Mouse (Mus musculus) Patski (cell line): Measurements from ENCODE around the gene Kpna3. TPM values are rescaled to one million over a fixed set of nuclear protein-coding genes. Genes with fewer than 3 reads are reported as not detected.
"Not testable (repeated sequence)": the region's sequence is repeated elsewhere in the genome, so short reads cannot be mapped to it uniquely, and the experiment has no call there.

ENCODE experiments used
- ATAC-seq: fragments of 100-300 bp; one replicate; pipeline ENCODE4 v1.8.0; 2021
- CTCF ChIA-PET: fragments of 350-600 bp; sonication (Branson Sonifier 250); formaldehyde crosslinking; loops from one replicate; lab custom pipeline; 2022; ENCODE audit warnings: inconsistent platforms; lab: Charles Lee
- POLR2A ChIA-PET: fragments of 350-600 bp; sonication (Branson Sonifier 250); formaldehyde crosslinking; loops from one replicate; lab custom pipeline; 2022; ENCODE audit warnings: antibody characterized with exemption, inconsistent platforms; lab: Charles Lee
- DNase-seq: peaks from one replicate; pipeline ENCODE4 v3.0.0-alpha.2; 2011; ENCODE audit warnings: low read depth, low spot score
- H3K27me3 ChIP-seq: fragments of 371-371 bp; one replicate; pipeline ENCODE4 v1.5.1; 2021
- CTCF ChIP-seq: fragments of 100-300 bp; IDR thresholded peaks from one replicate; pipeline ENCODE4 v1.5.1; 2021
- in situ Hi-C: fragments of 300-500 bp; cut with MboI; formaldehyde crosslinking; loops from 3 replicates; pipeline ENCODE4 v1.11.1; 2018; ENCODE audit warnings: low pct_unique_long_range_greater_than_20kb, mixed read lengths
- polyA plus RNA-seq: library from polyadenylated mRNA; unstranded; gene quantifications from one replicate; pipeline ENCODE4 v1.2.3, GENCODE M21; 2021

Gene Kpna3
- polyA plus RNA-seq, 1 experiment from 2014 or later, result 37.7 TPM

DNA sequence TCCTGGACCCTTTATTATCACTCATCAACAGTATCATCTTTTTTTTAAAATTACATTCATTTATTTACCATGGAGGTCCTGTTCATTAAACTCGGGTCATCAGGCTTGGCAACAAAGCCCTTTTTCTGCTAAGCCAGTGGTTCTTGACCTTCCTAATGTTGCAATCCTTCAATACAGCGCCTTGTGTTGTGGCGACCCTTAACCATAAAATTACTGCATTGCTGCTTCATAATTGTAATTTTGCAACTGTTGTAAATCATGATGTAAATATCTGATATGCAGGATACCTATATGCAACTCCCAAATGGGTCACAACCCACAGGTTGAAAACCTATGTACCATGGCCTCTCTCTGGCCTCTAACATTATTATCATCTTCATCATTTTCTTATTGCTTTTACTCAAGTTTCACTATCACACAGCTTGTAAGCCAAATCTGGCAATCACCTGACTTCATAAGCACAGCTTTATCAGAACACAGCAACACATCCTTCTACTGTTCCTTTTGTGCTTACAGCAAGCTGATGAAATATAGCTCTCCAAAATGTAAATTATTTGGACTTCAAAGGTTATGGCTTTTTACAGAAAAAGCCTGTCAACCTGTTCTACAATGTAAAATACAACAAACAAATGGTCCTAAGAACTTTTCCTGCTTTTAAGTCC, 11.4 kb downstream of the Kpna3 start:
- no peak for DNase-seq
- ChIA-PET CTCF (interaction anchor here (1.1 to 2.2 kb wide), 3 partner anchors 10 to 16 kb away, joined by 3 to 8 read pairs (median 3); partner anchors contain the start of gene Kpna3), POLR2A (interaction anchor here (0.5 kb wide), 1 partner anchor 257 kb away, joined by 3 read pairs; no protein-coding TSS in a partner anchor)
- ATAC-seq, result no peak
- H3K27me3 ChIP-seq, result no peaks in the 10 kb centered on the region
- TF ChIP-seq CTCF, result no peak
- in situ Hi-C loops, result no loop called here

DNA sequence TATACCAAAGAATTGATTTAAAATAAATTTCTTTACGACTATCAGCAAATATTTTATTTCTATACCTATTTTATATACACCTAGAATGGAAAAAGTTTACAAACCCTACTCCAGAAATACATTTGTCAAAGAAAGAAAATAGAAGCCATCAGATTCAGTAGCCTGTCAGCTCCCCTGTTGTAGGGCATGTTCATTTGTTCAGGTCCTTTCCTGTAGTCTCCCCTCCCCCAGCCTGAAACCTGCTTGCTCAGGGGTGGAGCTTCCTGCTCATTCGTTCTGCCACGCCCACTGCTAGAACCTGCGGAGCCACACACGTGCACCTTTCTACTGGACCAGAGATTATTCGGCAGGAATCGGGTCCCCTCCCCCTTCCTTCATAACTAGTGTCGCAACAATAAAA, 12.6 kb downstream of the Kpna3 start:
- ATAC-seq, in situ Hi-C loops, H3K27me3 ChIP-seq, DNase-seq, POLR2A ChIA-PET: not testable (repeated sequence)
- CTCF ChIA-PET, result interaction anchor here (1.3 to 2.2 kb wide), 2 partner anchors 8 to 14 kb away, joined by 3 to 8 read pairs; no protein-coding TSS in a partner anchor

GRCm38 (mm10) chr14:61425080-61425665, 14.5 kb downstream of the Kpna3 start:
- TF ChIP-seq CTCF, result no peak
- ChIA-PET CTCF (interaction anchor here (1.2 to 1.4 kb wide), 3 partner anchors 8 to 14 kb away, joined by 3 to 5 read pairs (median 3); no protein-coding TSS in a partner anchor), POLR2A (no interaction called here)
- ATAC-seq, result no peak
- in situ Hi-C loops, result no loop called here
- no peak for DNase-seq
- no peaks in the 10 kb centered on the region for H3K27me3 ChIP-seq

GRCm38 (mm10) chr14:61415719-61416118, 24.0 kb downstream of the Kpna3 start:
- no peak for TF ChIP-seq CTCF
- POLR2A ChIA-PET, result no interaction called here
- in situ Hi-C loops, result no loop called here
- H3K27me3 ChIP-seq, result no peaks in the 10 kb centered on the region
- DNase-seq, result no peak
- ATAC-seq, result no peak
- CTCF ChIA-PET, result no interaction called here

GRCm38 (mm10) chr14:61415311-61415710, 24.4 kb downstream of the Kpna3 start:
- ATAC-seq (no peak), DNase-seq (no peak)
- in situ Hi-C loops, result no loop called here
- ChIA-PET POLR2A (no interaction called here), CTCF (no interaction called here)
- H3K27me3 ChIP-seq, result no peaks in the 10 kb centered on the region
- TF ChIP-seq CTCF, result no peak

- CTCF ChIA-PET, result no interaction called here
- DNase-seq, result no peak
- no peak for ATAC-seq
- POLR2A ChIA-PET, result no interaction called here
- in situ Hi-C loops, result no loop called here
- TF ChIP-seq CTCF, result no peak
- H3K27me3 ChIP-seq, result no peaks in the 10 kb centered on the region
These were observed 24.9 kb downstream of the Kpna3 start for GRCm38 (mm10) chr14:61414808-61415207.

DNA sequence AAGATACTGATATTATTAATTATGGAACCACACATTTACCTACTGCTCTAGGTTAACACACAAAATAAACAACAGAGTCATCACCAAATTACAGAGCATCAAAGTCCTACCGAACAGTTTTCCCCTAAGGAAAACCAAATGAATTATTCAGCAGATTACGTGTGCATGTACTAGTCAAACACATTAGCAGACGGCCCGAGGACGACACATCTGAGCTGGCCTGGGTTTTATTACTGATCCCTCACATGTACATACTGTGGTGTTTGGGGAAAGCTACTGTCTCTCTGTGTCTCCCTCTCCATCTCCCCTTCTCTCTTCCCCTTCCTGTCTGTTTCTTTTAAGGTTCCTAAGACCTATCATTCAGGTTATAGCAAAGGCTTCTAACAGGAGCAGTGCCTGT, 25.5 kb downstream of the Kpna3 start:
- ChIA-PET POLR2A (no interaction called here), CTCF (no interaction called here)
- H3K27me3 ChIP-seq, result no peaks in the 10 kb centered on the region
- ATAC-seq, result no peak
- no peak for TF ChIP-seq CTCF
- DNase-seq, result no peak
- in situ Hi-C loops, result no loop called here

DNA sequence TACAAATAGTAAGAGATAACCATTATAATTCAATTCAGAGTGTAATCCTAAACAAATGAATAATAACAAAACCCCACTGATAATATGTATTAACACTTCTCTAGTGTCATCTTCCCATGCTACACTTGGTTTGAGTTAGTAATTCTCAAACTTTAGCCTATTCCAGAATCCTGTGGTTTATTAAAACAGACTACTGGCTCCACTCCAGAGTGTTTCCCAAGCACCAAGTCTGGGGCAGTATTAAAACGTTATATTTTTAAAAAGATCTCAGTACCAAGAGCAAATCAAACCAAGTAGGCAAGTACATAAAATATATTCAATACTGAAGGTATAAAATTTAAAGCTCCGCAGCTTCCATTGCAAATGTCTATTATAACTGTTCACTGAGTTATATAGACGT, 26.0 kb downstream of the Kpna3 start:
- in situ Hi-C loops, result no loop called here
- DNase-seq (no peak), ATAC-seq (no peak)
- ChIA-PET CTCF (interaction anchor here (0.9 to 1.7 kb wide), 3 partner anchors 10 to 69 kb away, joined by 3 to 6 read pairs (median 3); no protein-coding TSS in a partner anchor), POLR2A (no interaction called here)
- no peak for TF ChIP-seq CTCF
- no peaks in the 10 kb centered on the region for H3K27me3 ChIP-seq

GRCm38 (mm10) chr14:61410020-61410419, 29.7 kb downstream of the Kpna3 start:
- in situ Hi-C loops, result no loop called here
- ATAC-seq, result no peak
- no peak for DNase-seq
- POLR2A ChIA-PET, result interaction anchor here (0.6 to 1.3 kb wide), 2 partner anchors 10 to 993 kb away, joined by 3 read pairs; no protein-coding TSS in a partner anchor
- CTCF ChIA-PET, result interaction anchor here (1.1 kb wide), 1 partner anchor 22 kb away, joined by 3 read pairs; no protein-coding TSS in a partner anchor
- TF ChIP-seq CTCF, result no peak
- H3K27me3 ChIP-seq, result no peaks in the 10 kb centered on the region

DNA sequence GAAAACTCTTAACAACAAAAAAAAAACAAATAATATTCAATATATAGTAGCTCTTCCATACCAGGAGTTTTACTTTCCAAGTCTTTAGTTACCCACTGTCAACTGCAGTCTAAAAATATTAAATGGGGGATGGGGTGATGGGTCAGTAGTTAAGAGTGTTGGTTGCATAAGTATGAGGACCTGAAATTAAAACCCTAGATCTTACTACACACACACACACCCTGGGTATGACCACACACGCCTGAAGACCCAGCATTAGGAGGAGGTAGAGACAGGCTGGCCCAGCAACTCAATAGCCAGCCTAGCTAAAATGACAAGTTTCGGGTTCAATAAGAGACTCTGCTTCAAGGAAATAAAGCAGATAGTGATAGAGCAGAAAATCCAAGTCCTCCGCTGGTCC, 32.6 kb downstream of the Kpna3 start:
- in situ Hi-C loops, result no loop called here
- ChIA-PET CTCF (interaction anchor here (1.0 to 1.3 kb wide), 2 partner anchors 14 to 29 kb away, joined by 3 read pairs; no protein-coding TSS in a partner anchor), POLR2A (interaction anchor here (0.7 kb wide), 1 partner anchor 27 kb away, joined by 3 read pairs; no protein-coding TSS in a partner anchor)
- no peak for ATAC-seq
- TF ChIP-seq CTCF, result no peak
- DNase-seq, result no peak
- H3K27me3 ChIP-seq, result no peaks in the 10 kb centered on the region

- H3K27me3 ChIP-seq, result no peaks in the 10 kb centered on the region
- DNase-seq (no peak), ATAC-seq (no peak)
- CTCF ChIA-PET, result no interaction called here
- POLR2A ChIA-PET, result no interaction called here
- in situ Hi-C loops, result no loop called here
- no peak for TF ChIP-seq CTCF
These were observed 33.9 kb downstream of the Kpna3 start for GRCm38 (mm10) chr14:61405761-61406160.
